Mouse (Mus musculus) activated CD4-positive, CD25-positive, alpha-beta regulatory T cell, adult 4 months (primary cell): ENCODE measurements around the gene Triap1. TPM values are rescaled to one million over a fixed set of nuclear protein-coding genes. Genes with fewer than 3 reads are reported as not detected.
A peak's percentile ranks its signal among the peaks of the same experiment; 100 is the strongest.
"Not testable (repeated sequence)": the region's sequence is repeated elsewhere in the genome, so short reads cannot be mapped to it uniquely, and the experiment has no call there.

Source experiments
- ATAC-seq: one replicate; pipeline ENCODE4 v1.8.0; 2017
- polyA plus RNA-seq, 2 experiments: library from polyadenylated mRNA; unstranded; fragments of 100-300 nt; shearing (Covaris generic); gene quantifications; one replicate each; pipeline ENCODE4 v1.2.1; 2017

Gene Triap1
- polyA plus RNA-seq = 10 to 100 TPM; 42.3 to 45.6 TPM

- peak; percentile 78 for ATAC-seq
These were observed at the start of gene Triap1, which contains the start of gene Gatc for GRCm38 (mm10) chr5:115340577-115341313. TSS of gene Triap1 (plus strand) at chr5:115341225. TSS of gene Gatc (minus strand) at chr5:115341178.

DNA sequence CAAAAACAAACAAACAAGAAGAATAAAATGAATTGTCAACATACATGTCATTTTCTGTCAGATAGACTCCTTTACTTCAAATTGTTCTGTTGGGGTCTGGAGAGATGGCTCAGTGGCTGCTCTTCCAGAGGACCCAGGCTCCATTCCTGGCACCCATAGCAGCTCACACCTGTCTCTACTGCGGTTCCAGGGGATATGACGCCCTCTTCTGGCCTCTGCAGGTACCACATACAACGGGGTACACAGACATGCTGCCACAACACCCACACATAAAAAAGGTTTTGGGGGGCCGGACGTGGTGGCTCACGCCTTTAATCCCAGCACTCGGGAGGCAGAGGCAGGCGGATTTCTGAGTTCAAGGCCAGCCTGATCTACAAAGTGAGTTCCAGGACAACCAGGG, 46.9 kb upstream of the Triap1 start:
- ATAC-seq = no peak

DNA sequence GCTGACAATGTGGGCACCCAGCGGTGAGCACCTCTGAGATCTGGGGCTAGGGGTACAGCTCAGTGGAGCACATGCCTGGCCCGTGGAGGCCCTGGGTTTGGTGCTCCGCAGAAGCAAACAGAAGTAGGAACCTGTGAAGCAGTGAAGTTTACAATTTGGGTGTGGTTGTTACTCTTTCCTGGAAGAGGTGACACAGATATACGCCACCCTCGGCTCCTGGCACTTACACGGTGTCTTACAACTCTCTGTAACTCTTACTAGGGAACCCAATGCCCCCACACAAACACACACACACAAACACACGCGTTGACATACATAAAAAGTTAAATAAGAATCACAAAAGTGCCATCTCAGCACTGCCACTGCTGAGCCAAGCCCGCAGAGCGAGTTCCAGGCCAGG, 44.7 kb upstream of the Triap1 start:
- no peak for ATAC-seq

DNA sequence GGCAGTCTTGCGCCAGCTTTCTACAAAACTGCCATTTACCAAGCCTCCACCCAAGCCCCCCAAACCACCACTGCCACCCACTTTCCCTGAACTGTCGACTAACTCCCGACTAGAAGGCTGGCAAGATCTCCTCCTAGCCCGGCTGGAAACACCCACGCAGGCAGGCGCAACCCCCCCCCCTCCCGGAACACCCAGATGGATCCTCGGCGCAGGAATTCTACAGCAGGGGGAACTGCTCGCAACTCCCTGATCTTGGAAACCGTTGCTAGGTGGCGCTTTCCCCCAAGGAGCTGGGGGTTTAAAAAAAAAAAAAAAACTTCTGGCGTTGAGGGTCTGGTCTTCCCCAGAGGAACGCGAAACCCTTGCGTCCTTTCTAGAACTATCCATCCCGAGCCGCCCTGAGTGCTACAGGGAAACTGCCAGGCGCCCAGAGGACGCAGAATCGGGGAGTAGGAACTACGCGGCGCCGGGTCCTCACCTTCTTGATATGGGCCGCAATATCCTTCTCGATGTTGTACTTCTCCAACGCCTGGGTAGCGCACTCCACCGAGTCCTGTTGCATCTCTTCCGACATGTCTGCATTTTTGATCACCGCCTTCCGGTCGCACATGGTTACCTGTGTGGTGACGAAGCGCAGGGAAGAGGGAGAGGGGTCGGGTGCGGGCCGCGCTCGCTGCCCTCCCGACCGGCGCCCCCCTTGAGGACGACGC, 40.8 kb upstream of the Triap1 start:
- peak; percentile 51 for ATAC-seq

DNA sequence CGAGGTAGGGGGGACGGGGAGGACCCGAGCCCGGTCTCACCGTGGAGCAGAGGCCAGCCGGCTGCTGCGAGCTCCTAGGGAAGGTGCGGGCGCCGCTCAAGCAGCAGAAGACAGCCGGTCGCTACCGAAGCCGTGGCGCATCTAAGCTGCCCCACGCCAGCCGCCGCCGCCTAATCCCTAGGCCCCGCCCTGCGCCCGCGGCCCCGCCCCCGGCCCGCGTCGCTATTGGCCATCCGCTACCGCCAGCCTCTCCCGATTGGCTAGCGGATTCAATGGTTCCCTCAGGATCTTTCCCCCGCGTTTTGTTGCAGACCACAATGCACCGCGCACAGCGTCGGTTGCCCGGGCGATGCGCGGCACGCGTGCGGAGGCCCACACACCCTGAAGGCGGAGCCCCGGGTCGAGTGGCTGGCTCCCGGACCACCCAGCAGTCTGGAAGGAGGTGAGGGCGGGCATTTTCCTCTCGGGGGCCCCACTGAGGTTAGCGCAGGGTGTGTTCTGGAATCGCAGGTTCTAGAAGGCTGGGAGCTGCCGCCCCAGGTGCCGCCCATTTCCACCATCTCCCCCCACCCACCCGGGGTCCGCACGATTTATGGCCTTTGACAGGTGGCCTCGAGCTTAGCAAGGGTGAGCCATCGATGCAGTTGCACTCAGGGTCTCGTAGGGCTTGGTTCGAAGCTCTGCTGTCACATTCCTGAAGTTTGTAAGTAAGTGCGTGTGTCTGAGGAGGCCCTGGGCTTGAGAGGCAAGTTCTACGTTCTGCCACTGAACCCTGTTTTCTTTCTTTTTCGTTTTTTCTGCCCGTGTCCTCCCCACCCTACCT, 40.0 kb upstream of the Triap1 start, which contains the start of gene Dynll1:
Gene Dynll1, minus strand, starts transcription at position 208 of the 823 bp plus-strand sequence.
- ATAC-seq = peak; percentile 93

DNA sequence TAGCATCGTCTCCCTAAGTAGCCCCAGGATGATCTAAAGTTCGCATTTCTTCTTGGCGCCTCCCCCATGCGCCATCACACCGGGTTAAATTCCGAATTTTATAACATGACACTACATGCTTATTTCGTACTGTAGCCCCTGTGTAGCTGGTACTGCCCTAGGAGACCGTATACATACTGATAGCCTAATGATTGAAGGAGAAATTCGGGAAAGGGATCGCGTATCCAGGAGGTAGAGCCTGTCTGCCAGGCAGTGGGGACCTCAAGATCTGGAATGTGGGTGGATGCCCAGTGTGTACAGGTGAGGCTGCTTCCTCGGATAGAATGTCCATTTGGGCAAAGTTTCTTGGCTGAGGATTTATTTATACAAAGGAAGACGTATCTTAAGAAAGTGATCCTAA, 39.4 kb upstream of the Triap1 start:
- ATAC-seq = no peak

DNA sequence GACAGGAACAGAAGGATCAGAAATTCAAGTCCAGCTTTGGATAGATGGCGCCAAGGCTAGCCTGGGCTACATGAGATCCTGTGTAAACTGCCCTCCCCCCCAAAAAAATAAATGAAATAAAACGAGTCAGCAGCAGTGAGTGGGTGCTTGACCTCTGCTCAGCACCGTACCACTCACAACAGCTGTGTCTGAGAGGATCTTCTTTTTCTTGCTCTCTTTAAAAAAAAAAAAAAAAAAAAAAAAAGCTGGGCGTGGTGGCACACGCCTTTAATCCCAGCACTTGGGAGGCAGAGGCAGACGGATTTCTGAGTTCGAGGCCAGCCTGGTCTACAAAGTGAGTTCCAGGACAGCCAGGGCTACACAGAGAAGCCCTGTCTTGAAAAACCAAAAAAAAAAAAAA, 38.8 kb upstream of the Triap1 start:
- ATAC-seq = not testable (repeated sequence)

- ATAC-seq = no peak
These were observed 28.7 kb upstream of the Triap1 start for GRCm38 (mm10) chr5:115312354-115312753.

GRCm38 (mm10) chr5:115312816-115313667, 28.0 kb upstream of the Triap1 start:
- no peak for ATAC-seq

GRCm38 (mm10) chr5:115313668-115313943, 27.4 kb upstream of the Triap1 start:
- ATAC-seq = no peak

- ATAC-seq = no peak
These were observed 23.9 kb upstream of the Triap1 start for GRCm38 (mm10) chr5:115316968-115317644.

DNA sequence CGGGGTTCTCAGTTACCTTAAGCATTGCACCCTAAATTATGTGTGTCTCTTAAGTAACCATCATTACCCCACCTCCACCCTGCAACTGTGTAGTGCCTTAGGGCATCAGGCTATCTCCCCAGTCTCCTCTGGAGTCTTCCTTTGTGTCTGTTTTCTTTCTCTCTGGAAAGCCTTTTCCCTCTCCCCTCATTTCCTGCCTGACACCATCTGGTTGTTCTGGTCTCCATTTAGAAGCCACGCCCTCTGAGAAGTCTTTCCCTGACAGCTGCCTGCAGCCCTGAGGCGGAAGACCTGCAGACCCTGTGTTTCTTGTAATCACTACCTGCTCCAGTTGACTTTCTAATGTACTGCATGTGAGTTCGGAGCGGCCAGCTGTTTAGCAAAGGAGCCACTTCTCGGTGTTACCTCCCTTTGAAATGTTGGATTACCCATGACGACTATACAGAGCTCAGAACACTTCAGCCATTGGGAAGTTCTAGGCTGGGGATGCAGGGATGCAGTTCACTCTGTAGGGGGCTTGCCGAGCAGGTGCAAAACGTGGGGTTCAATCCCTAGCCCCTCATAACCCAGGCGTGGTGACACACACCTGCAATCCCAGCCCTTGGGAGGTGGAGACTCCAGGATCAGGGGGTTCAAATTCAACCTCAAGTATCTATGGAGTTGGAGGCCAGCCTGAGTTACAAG, 23.2 kb upstream of the Triap1 start:
- no peak for ATAC-seq

DNA sequence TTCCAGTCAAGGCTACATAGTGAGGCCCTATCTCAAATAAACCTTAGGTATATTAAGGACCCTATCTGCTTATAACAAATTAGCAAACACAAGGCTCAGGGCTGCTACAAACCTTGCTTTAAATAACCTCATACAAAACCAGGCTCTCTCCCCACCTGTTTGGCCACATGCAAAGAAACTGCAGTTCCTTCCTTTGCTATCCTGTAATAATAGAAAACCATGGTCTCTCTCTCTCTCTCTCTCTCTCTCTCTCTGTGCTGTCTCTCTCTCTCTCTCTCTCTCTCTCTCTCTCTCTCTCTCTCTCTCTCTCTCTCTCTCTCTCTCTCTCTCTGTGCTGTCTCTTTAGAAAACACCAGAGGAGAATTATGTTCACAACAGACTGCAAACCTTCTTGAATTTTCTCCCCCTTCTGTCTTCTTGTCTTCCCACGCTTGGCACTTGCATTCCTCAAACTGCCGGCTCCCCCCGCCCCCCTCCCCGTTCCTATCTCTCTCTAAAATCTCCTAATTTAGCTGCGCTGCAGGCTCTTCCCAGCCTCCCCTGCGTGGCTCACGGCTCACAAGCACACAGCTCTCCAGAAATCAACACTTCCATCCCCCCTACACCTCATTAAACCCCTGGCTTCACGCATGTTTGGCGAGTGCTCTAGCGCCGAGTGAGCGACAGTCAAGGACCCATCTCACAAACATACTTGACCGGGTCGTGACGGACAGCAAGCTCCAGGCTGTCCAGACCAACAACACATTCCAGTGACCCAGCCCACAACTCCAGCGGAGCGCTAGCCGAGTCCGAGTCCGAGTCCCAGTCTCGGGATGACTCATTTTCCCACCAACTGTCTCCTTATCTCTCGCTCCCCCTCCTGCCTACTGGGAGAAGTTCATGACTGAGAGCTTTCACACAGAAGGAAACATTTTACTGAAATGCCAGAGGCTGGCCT, 21.8 kb upstream of the Triap1 start:
- peak; percentile 28 for ATAC-seq

DNA sequence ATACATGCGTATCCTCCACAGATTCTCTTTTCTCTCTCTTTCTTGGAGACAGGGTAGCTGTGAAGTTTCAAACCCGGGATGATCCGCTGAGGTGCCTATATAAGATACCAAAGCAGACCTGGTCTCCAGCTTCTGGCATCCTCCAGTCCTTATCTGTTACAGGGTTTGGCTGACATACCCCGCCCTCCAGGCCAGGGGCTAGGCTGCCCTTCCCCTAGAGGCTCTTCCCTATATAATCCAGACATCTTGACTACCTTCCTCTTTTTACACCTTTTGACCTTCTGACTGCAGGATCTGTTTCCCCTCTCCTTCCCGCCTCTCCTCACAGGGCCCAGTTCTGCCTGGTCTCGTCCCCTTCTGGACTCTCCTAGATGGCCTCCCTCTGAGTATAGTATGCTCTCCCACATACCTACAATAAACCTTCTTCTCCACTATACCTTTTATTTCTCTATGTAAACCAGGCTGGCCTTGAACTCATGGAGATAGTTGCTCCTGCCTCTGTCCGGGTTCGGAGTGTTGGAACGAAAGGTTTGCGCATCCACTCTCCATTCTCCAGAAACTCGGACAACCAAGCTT, 14.7 kb upstream of the Triap1 start:
- ATAC-seq = peak; percentile 33

- peak; percentile 77 for ATAC-seq
These were observed 14.0 kb upstream of the Triap1 start, which contains the start of gene Srsf9 for GRCm38 (mm10) chr5:115326875-115327609. TSS of gene Srsf9 (plus strand) at chr5:115327177.

GRCm38 (mm10) chr5:115327610-115328548, 13.1 kb upstream of the Triap1 start:
- no peak for ATAC-seq

DNA sequence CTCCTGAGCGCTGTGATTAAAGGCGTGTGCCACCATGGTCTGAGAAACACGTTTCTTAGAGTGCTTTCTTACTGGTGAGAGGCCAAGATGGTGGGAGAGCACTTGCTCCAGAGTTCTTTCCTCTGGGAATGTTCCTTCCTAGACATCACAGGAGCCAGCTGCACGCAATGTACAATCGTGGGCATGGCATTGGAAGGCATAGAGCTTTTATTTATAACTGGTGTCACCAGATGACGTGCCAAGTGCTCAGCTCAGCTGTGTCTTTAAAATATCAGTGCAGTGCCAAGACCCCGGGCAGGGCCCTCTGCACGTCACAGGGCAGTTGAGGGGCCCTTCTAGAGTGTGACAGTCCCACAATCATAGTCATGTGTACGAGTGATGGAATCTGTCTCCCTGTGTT, 10.1 kb upstream of the Triap1 start:
- no peak for ATAC-seq

GRCm38 (mm10) chr5:115333626-115334025, 7.4 kb upstream of the Triap1 start:
- no peak for ATAC-seq
